Mouse (Mus musculus): ENCODE results near the gene Slc6a18.

DNA sequence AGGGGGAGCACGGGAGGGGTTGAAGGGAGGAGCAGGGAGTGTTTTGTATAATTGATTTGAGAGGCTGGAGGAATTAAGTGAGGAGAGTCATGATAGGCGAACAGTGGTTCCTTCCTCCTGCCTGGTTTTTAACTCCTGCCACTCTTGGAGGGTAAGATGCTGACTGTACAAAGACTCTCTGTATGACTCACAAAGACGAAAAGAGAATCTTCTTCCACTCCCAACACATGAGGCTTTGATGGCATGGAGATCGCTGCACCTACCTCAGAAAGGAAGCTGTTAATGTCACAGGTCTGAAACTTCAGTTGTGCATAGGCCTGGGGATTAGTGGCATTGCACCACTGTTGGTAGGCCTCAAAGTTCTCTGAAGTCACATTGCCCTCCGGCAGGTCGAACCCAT, 7.7 kb upstream of the Slc6a18 start:
- TF ChIP-seq CTCF (IDR thresholded peaks at IDR 0.05; ENCODE audit: low read depth) (no peak), EP300 (optimal IDR thresholded peaks at IDR 0.05) (no peak)
